Mouse (Mus musculus) forebrain, embryonic 14.5 days (tissue): ENCODE measurements at regions not wholly inside any gene's neighbourhood (a gene's known extent, or its start where the extent isn't known, plus 50 kb on each side); places are given as distances from the start of the nearest gene placed in this dataset.
"Not testable (repeated sequence)": the region's sequence is repeated elsewhere in the genome, so short reads cannot be mapped to it uniquely, and the experiment has no call there.

Experiments used
- ATAC-seq: fragments of 200-750 bp; cut with Nextera tagmentation; 2 replicates; pipeline ENCODE4 v1.8.0; 2017; ENCODE audit warnings: mild to moderate bottlenecking, moderate library complexity
- DNase-seq: peaks from one replicate; pipeline ENCODE4 v3.0.0-alpha.2; 2015; ENCODE audit warnings: low spot score
- H3K27ac ChIP-seq: fragments of 300-500 bp; sonication (generic); 2 replicates; pipeline ENCODE4 v1.5.1; 2014; ENCODE audit warnings: low read depth, mild to moderate bottlenecking, control low read depth, low read length, moderate library complexity
- H3K27me3 ChIP-seq: fragments of 300-500 bp; sonication (generic); replicated peaks from 2 replicates; pipeline ENCODE4 v1.6.1; 2014; ENCODE audit warnings: low read length, control low read depth, mixed read lengths; ENCODE audit not compliant: control insufficient read depth, insufficient read depth
- H3K36me3 ChIP-seq: fragments of 300-500 bp; sonication (generic); 2 replicates; pipeline ENCODE4 v1.6.1; 2014; ENCODE audit warnings: low read length, control low read depth; ENCODE audit not compliant: control insufficient read depth, insufficient read depth
- H3K4me1 ChIP-seq: fragments of 300-500 bp; sonication (generic); 2 replicates; pipeline ENCODE4 v1.6.1; 2014; ENCODE audit warnings: antibody characterized with exemption, low read length, control low read depth; ENCODE audit not compliant: control insufficient read depth, insufficient read depth
- H3K4me2 ChIP-seq: fragments of 300-500 bp; sonication (generic); 2 replicates; pipeline ENCODE4 v1.6.1; 2014; ENCODE audit warnings: mild to moderate bottlenecking, control low read depth, low read length
- H3K4me3 ChIP-seq: fragments of 300-500 bp; sonication (generic); 2 replicates; pipeline ENCODE4 v1.5.1; 2014; ENCODE audit warnings: low read depth, low read length, control low read depth
- H3K9ac ChIP-seq: fragments of 300-500 bp; sonication (generic); 2 replicates; pipeline ENCODE4 v1.6.1; 2014; ENCODE audit warnings: mild to moderate bottlenecking, low read length, control low read depth, moderate library complexity
- H3K9me3 ChIP-seq: fragments of 300-500 bp; sonication (generic); replicated peaks from 2 replicates; pipeline ENCODE4 v1.6.1; 2016; ENCODE audit warnings: low read length, control low read depth, mixed read lengths; ENCODE audit not compliant: control insufficient read depth
- WGBS: fragments of 180-500 bp; shearing (Covaris S2); extraction: QIAGEN DNeasy Blood & Tissue Kit; methylation state at CpG from one replicate; pipeline ENCODE4 v1.1.7; 2014; 5-methylcytosine and 5-hydroxymethylcytosine counted together

GRCm38 (mm10) chr14:90935626-90936025 lies 2464.4 kb upstream of the Pcdh20 start:
- H3K27me3 ChIP-seq, H3K27ac ChIP-seq, H3K4me2 ChIP-seq, ATAC-seq, H3K4me1 ChIP-seq, DNase-seq, H3K9ac ChIP-seq, H3K4me3 ChIP-seq, H3K9me3 ChIP-seq, H3K36me3 ChIP-seq: not testable (repeated sequence)
- 95% methylated on average over 14 of the region's 14 CpGs for WGBS

- Histone ChIP-seq H3K4me3 (no peak overlapping the region), H3K9me3 (no peaks in the 10 kb centered on the region), H3K27ac (no peak overlapping the region), H3K9ac (no peak overlapping the region), H3K4me1 (no peaks in the 10 kb centered on the region), H3K4me2 (no peak overlapping the region), H3K36me3 (no peaks in the 10 kb centered on the region), H3K27me3 (no peaks in the 10 kb centered on the region)
- DNase-seq (no peak), ATAC-seq (no peak)
Observed at GRCm38 (mm10) chr14:90905270-90905669, 2434.1 kb upstream of the Pcdh20 start.

GRCm38 (mm10) chr14:90889738-90890137 lies 2418.5 kb upstream of the Pcdh20 start:
- Histone ChIP-seq H3K4me1 (no peaks in the 10 kb centered on the region), H3K4me3 (no peak overlapping the region), H3K9me3 (no peaks in the 10 kb centered on the region), H3K36me3 (no peaks in the 10 kb centered on the region), H3K4me2 (no peak overlapping the region), H3K27ac (no peak overlapping the region), H3K9ac (no peak overlapping the region), H3K27me3 (no peaks in the 10 kb centered on the region)
- DNase-seq (peak; percentile 31), ATAC-seq (no peak)
- 75% methylated on average over 6 of the region's 6 CpGs for WGBS
